17 mouse cellular contexts compared by ENCODE assay signal in genomic region chr5:79734885-79735284, GRCm38 (mm10).
DNase-seq lines count a peak whose midpoint lies in the region; ATAC-seq and TF ChIP-seq lines count a peak whose summit lies in the region.
"Had no signal": no experiment of that assay in that cellular context is flagged by ENCODE, and none has a peak within 500 bp of the region (broad histone marks: within the 10 kb centered on the region; RNA-seq: fewer than 3 reads in every experiment).

No protein-coding gene starts in this region.

- no peak for TF ChIP-seq CTCF in heart, postnatal 0 days (IDR thresholded peaks at IDR 0.05; ENCODE audit: low read depth)
- TF ChIP-seq CTCF in lung, embryonic 14.5 days (IDR thresholded peaks at IDR 0.05; ENCODE audit: low read depth), result no peak
- no peak for TF ChIP-seq CTCF in lung, postnatal 0 days (IDR thresholded peaks at IDR 0.05)

- no peak overlapping the region for H3K27ac ChIP-seq in heart, postnatal 0 days (ENCODE audit: low read depth)
- H3K27ac ChIP-seq in lung, embryonic 14.5 days (ENCODE audit: low read depth), result no peak overlapping the region
- no peak overlapping the region for H3K27ac ChIP-seq in lung, postnatal 0 days (ENCODE audit: low read length)
- H3K27ac ChIP-seq: embryonic facial prominence, embryonic 13.5 days; heart, embryonic 15.5 days; limb, embryonic 12.5 days; liver, embryonic 15.5 days had no signal

- no peaks in the 10 kb centered on the region for H3K4me1 ChIP-seq in heart, postnatal 0 days (ENCODE audit: control insufficient read depth, insufficient read depth)
- no peaks in the 10 kb centered on the region for H3K4me1 ChIP-seq in lung, embryonic 14.5 days (ENCODE audit: insufficient read depth)
- H3K4me1 ChIP-seq in lung, postnatal 0 days (ENCODE audit: insufficient read depth, low read depth, low read length), result no peaks in the 10 kb centered on the region
- H3K4me1 ChIP-seq: embryonic facial prominence, embryonic 13.5 days; heart, embryonic 15.5 days; limb, embryonic 12.5 days; liver, embryonic 15.5 days had no signal

- ATAC-seq in heart, postnatal 0 days (ENCODE audit: insufficient read depth, low read depth), result peak; percentile 62; the same call in 1 of the 2 replicates
- ATAC-seq in lung, embryonic 14.5 days (ENCODE audit: insufficient read depth), result no peak
- ATAC-seq in lung, postnatal 0 days, result no peak
- ATAC-seq: hindbrain, embryonic 16.5 days had no signal

- H3K4me2 ChIP-seq in heart, postnatal 0 days (ENCODE audit: low read depth, low read length), result no peak overlapping the region
- H3K4me2 ChIP-seq in lung, embryonic 14.5 days, result no peak overlapping the region
- H3K4me2 ChIP-seq in lung, postnatal 0 days (replicated peaks; ENCODE audit: low read depth, low read length), result no peak overlapping the region
- H3K4me2 ChIP-seq: embryonic facial prominence, embryonic 13.5 days; heart, embryonic 15.5 days; limb, embryonic 12.5 days; liver, embryonic 15.5 days had no signal

- DNase-seq in cerebellum, postnatal 14 days, result peak; percentile 13 to 24
- DNase-seq in cerebellum, adult 9-10 months, result no peak
- DNase-seq in heart, postnatal 0 days (ENCODE audit: low spot score), result peak; percentile 10
- no peak for DNase-seq in heart, adult 11 months
- DNase-seq in lung, embryonic 14.5 days, result peak; percentile 30
- no peak for DNase-seq in lung, postnatal 0 days (ENCODE audit: low spot score)
- peak; percentile 22 for DNase-seq in Muller cell, postnatal 12 days (ENCODE audit: inconsistent ontology term)
- no peak for DNase-seq in thymus, postnatal 25 days
- DNase-seq: adrenal gland, adult 8-10 months; kidney, adult 18-20 months; kidney, postnatal 25 days had no signal

- H3K36me3 ChIP-seq in heart, postnatal 0 days (replicated peaks; ENCODE audit: control insufficient read depth, insufficient read depth, low read length), result no peaks in the 10 kb centered on the region
- H3K36me3 ChIP-seq in lung, embryonic 14.5 days (ENCODE audit: insufficient read depth), result no peaks in the 10 kb centered on the region
- no peaks in the 10 kb centered on the region for H3K36me3 ChIP-seq in lung, postnatal 0 days (ENCODE audit: insufficient read depth, low read length)
- H3K36me3 ChIP-seq: embryonic facial prominence, embryonic 13.5 days; heart, embryonic 15.5 days; limb, embryonic 12.5 days; liver, embryonic 15.5 days had no signal

- 41% methylated on average over 5 of the region's 5 CpGs for WGBS in heart, postnatal 0 days
- WGBS in lung, embryonic 14.5 days, result 58% methylated on average over 5 of the region's 5 CpGs
- 41% methylated on average over 5 of the region's 5 CpGs for WGBS in lung, postnatal 0 days

- no peak overlapping the region for H3K9ac ChIP-seq in heart, postnatal 0 days (replicated peaks; ENCODE audit: low read depth, low read length)
- H3K9ac ChIP-seq in lung, embryonic 14.5 days, result no peak overlapping the region
- no peak overlapping the region for H3K9ac ChIP-seq in lung, postnatal 0 days (replicated peaks; ENCODE audit: low read depth)
- H3K9ac ChIP-seq: embryonic facial prominence, embryonic 13.5 days; heart, embryonic 15.5 days; limb, embryonic 12.5 days; liver, embryonic 15.5 days had no signal

- no peak overlapping the region for H3K4me3 ChIP-seq in heart, postnatal 0 days (ENCODE audit: low read depth, low read length)
- no peak overlapping the region for H3K4me3 ChIP-seq in lung, embryonic 14.5 days (ENCODE audit: low read depth, low read length)
- no peak overlapping the region for H3K4me3 ChIP-seq in lung, postnatal 0 days (ENCODE audit: low read depth, low read length)
- H3K4me3 ChIP-seq: embryonic facial prominence, embryonic 13.5 days; heart, embryonic 15.5 days; limb, embryonic 12.5 days; liver, embryonic 15.5 days; myocyte had no signal

- H3K27me3 ChIP-seq in heart, postnatal 0 days (ENCODE audit: control insufficient read depth, insufficient read depth, low read length), result no peaks in the 10 kb centered on the region
- no peaks in the 10 kb centered on the region for H3K27me3 ChIP-seq in lung, embryonic 14.5 days (ENCODE audit: insufficient read depth, low read length)
- no peaks in the 10 kb centered on the region for H3K27me3 ChIP-seq in lung, postnatal 0 days (replicated peaks; ENCODE audit: insufficient read depth, low read length)
- H3K27me3 ChIP-seq: embryonic facial prominence, embryonic 13.5 days; heart, embryonic 15.5 days; limb, embryonic 12.5 days; liver, embryonic 15.5 days had no signal

- no peaks in the 10 kb centered on the region for H3K9me3 ChIP-seq in heart, postnatal 0 days (replicated peaks; ENCODE audit: control insufficient read depth, low read length)
- no peaks in the 10 kb centered on the region for H3K9me3 ChIP-seq in lung, embryonic 14.5 days (ENCODE audit: low read depth, low read length)
- no peaks in the 10 kb centered on the region for H3K9me3 ChIP-seq in lung, postnatal 0 days (ENCODE audit: low read length)
- H3K9me3 ChIP-seq: embryonic facial prominence, embryonic 13.5 days; heart, embryonic 15.5 days; limb, embryonic 12.5 days; liver, embryonic 15.5 days had no signal

- TF ChIP-seq EP300 in heart, postnatal 0 days (IDR thresholded peaks at IDR 0.05; ENCODE audit: low read depth), result no peak
- TF ChIP-seq EP300 in lung, postnatal 0 days (IDR thresholded peaks at IDR 0.05), result no peak

Comparison
In these comparisons a context has a peak if more than half of its experiments do, and no peak if none do; other contexts are left out.
1. DNase-seq: peak in cerebellum, postnatal 14 days (2 of 2), heart, postnatal 0 days (single experiment), lung, embryonic 14.5 days (single experiment) and Muller cell, postnatal 12 days (single experiment); none in cerebellum, adult 9-10 months (single experiment), heart, adult 11 months (single experiment), lung, postnatal 0 days (single experiment) and thymus, postnatal 25 days (single experiment).